Mouse (Mus musculus) megakaryocyte, embryonic 14.5 days (primary cell): Measurements from ENCODE around the gene Ddrgk1.

Experiments used
- FLI1 ChIP-seq: IDR thresholded peaks from 2 replicates; pipeline ENCODE4 v1.6.1; 2012; ENCODE audit warnings: low read length, inconsistent platforms, mixed read lengths
- GATA1 ChIP-seq: IDR thresholded peaks from 3 replicates; pipeline ENCODE4 v1.6.1; 2012; ENCODE audit warnings: mixed read lengths, low read length, inconsistent platforms, borderline replicate concordance

DNA sequence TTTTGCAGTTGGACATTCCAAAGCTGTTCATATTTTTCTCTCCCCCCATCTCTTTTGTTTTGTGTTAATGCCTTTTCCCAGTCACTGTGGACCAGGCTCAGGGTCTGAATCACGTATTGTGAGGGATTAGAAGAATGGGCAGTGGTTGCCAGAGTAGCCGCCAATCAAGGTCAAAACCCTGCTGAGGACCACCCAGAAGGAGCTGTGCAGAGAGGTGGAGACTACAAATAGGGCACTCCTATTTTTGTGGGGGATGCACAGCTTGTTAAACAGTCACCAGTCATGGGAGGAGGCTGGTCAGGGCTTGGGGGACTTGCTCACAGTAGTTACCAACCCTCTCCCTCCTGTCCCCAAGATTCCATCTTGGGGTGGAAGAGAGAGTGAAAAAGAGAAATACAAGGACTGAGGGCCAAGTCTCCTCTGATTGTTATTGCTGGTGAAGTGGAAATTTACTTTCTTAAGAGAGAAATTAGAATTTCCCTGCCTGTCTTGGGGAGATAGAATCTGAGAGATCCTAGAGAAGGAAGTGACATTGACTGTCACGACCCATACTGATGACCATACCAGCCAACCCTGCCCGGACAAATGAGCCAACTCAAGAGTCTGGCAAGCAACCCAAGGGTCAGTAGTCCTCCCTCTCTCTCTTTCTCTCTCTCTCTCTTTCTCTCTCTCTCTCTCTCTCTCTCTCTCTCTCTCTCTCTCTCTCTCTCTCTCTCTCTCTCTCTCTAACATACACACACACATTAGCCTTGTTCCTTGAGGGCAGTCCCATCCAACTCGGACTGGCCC is 31.4 kb downstream of the Ddrgk1 start:
- no peak for TF ChIP-seq GATA1
- no peak for TF ChIP-seq FLI1
